Mouse (Mus musculus): ENCODE measurements around the gene Fbxl19. TPM values are rescaled to one million over a fixed set of nuclear protein-coding genes. Genes with fewer than 3 reads are reported as not detected.
A peak's percentile ranks its signal among the peaks of the same experiment; 100 is the strongest.

Fbxl19 gene
- polyA plus RNA-seq, 1 experiment = not detected

DNA sequence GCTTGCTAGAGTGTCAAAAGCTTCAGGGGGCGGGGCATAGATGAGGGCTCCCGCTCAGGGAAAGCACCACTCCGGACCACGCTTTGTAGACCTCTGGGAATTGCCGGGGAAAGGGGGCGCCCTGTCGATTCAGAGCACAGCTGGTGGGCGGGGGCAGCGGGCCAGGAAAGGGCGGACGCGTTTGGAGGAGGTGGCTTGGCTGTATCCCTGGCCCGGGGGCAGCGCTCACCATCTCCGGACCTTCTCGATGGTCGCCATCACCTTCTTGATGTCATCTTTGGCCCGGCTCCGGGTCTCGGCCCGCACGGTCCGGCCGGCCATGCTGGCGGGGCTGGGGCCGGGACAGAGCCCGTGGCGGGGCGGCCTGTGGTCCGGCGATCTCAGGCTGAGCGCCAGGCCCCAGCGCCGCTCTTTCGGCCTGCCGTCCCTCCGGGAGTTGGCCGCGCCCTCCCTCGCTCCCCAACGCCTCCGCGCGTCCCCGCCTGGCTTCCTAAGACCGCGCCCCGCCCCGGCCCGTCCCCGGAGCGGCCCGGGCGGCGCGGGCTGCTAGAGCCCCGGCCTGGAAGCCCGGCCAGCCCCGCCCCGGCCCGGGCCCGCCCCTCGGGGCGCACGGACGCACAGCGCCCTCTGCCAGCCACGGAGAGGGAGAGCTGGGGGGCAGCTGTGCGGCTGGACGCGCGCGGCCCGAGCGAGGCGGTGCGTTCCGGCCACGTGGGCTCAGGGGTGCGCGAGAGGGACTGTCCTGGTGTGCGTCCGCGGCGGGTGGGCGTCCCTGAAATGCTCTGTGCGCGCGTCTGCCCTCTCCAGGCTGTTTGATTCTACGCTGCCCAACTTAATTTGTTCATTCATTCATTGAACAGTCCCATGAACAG is 35.9 kb upstream of the Fbxl19 start, which contains the start of gene Bcl7c:
TSS of gene Bcl7c (minus strand) at position 727 of the 872 bp plus-strand sequence.
- Histone ChIP-seq H3K27ac (ENCODE audit: insufficient read depth, low read depth, low read length) (peak within 1 kb of the TSS; percentile 71), H3K4me3 (ENCODE audit: insufficient read depth, low read depth, low read length) (peak within 1 kb of the TSS; percentile 98), H3K4me1 (ENCODE audit: control insufficient read depth, insufficient read depth, low read length) (peaks cover 15% of the 10 kb centered on the region)
- under 1% methylated on average over 90 of the region's 90 CpGs for WGBS
- TF ChIP-seq POLR2A (IDR thresholded peaks at IDR 0.05; ENCODE audit: insufficient read depth, low read depth, low read length) (no peak; the same call in 1 of the 2 replicates), CTCF (IDR thresholded peaks at IDR 0.05; ENCODE audit: insufficient read depth, low read depth, low read length) (peak; percentile 59)

DNA sequence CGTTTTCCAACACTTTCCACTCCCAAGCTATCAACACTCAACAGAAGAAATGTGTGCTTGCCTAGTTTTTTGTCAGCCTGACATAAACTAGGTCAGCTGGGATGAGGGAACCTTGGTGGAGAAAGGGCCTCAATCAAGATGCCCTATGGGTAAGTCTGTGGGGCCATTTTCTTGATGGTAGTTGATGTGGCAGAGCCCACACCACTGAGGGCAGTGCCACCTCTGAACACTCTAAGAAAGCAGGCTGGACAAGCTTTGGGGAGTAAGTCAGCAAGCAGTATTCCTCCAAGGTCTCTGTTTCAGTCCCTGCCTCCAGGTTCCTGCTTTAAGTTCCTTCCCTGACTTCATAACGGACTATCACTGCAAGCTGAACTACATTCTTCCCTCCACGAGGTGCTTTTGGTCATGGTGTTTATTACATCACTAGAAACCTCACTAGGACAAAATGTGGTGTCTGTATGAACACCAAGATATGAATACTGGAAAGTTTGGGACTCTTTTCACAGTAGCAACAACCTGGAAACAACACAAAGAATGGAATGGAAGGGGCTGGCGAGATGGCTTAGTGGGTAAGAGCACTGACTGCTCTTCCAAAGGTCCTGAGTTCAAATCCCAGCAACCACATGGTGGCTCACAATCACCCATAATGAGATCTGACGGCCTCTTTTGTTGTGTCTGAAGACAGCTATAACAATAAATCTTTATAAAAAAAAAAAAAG is 34.9 kb upstream of the Fbxl19 start:
- TF ChIP-seq POLR2A (IDR thresholded peaks at IDR 0.05; ENCODE audit: insufficient read depth, low read depth, low read length) = no peak
- no peak for TF ChIP-seq CTCF (IDR thresholded peaks at IDR 0.05; ENCODE audit: insufficient read depth, low read depth, low read length)
- H3K4me1 ChIP-seq (ENCODE audit: control insufficient read depth, insufficient read depth, low read length) = peaks cover 15% of the 10 kb centered on the region
- no peak overlapping the region for H3K4me3 ChIP-seq (ENCODE audit: insufficient read depth, low read depth, low read length)
- no peak overlapping the region for H3K27ac ChIP-seq (ENCODE audit: insufficient read depth, low read depth, low read length)
- 73% methylated on average over 5 of the region's 5 CpGs for WGBS

DNA sequence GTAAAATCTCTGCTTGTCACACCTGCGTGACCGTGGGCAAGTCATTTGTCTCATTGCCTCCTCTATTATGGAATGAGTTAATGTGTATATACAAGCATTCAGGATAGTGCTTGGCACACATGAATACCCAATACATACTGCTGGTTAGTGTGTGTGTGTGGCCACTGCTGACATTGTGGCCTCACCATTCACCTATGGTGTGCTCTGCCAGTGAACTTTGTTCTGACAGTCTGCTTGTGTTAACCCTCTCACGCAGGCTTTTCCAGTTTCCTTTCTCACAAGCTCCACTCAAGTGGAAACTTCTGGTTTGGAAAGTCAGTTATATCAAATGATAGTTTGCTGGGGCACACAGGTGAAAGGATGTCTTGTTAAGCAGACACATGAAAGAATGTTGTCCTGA is 33.3 kb upstream of the Fbxl19 start:
- Histone ChIP-seq H3K27ac (ENCODE audit: insufficient read depth, low read depth, low read length) (no peak overlapping the region), H3K4me1 (ENCODE audit: control insufficient read depth, insufficient read depth, low read length) (peaks cover 15% of the 10 kb centered on the region), H3K4me3 (ENCODE audit: insufficient read depth, low read depth, low read length) (no peak overlapping the region)
- WGBS = 87% methylated on average over 3 of the region's 3 CpGs
- no peak for TF ChIP-seq POLR2A (IDR thresholded peaks at IDR 0.05; ENCODE audit: insufficient read depth, low read depth, low read length)
- TF ChIP-seq CTCF (IDR thresholded peaks at IDR 0.05; ENCODE audit: insufficient read depth, low read depth, low read length) = no peak

DNA sequence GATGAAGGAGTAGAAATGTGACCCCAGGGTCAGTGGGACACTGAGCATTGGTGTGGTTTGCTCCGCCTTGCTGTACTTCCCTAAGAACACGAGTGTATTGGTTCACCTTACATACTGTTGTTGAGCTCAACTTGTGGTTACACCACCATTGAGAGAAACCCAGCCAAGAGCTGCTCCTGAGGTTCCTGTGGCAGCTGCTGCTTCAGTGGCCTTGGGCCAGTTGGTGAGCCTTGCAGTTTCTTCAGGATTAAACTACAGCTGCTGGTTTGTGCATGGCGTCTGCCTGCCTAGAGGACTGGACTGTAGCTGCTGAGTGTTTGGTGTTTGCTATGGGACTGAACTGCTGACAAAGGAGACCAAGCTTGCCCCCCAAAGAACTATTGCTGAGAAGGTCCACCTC is 32.9 kb upstream of the Fbxl19 start:
- Histone ChIP-seq H3K4me1 (ENCODE audit: control insufficient read depth, insufficient read depth, low read length) (peaks cover 15% of the 10 kb centered on the region), H3K27ac (ENCODE audit: insufficient read depth, low read depth, low read length) (no peak overlapping the region), H3K4me3 (ENCODE audit: insufficient read depth, low read depth, low read length) (no peak overlapping the region)
- 73% methylated on average over 3 of the region's 3 CpGs for WGBS
- TF ChIP-seq CTCF (IDR thresholded peaks at IDR 0.05; ENCODE audit: insufficient read depth, low read depth, low read length) = no peak
- no peak for TF ChIP-seq POLR2A (IDR thresholded peaks at IDR 0.05; ENCODE audit: insufficient read depth, low read depth, low read length)

DNA sequence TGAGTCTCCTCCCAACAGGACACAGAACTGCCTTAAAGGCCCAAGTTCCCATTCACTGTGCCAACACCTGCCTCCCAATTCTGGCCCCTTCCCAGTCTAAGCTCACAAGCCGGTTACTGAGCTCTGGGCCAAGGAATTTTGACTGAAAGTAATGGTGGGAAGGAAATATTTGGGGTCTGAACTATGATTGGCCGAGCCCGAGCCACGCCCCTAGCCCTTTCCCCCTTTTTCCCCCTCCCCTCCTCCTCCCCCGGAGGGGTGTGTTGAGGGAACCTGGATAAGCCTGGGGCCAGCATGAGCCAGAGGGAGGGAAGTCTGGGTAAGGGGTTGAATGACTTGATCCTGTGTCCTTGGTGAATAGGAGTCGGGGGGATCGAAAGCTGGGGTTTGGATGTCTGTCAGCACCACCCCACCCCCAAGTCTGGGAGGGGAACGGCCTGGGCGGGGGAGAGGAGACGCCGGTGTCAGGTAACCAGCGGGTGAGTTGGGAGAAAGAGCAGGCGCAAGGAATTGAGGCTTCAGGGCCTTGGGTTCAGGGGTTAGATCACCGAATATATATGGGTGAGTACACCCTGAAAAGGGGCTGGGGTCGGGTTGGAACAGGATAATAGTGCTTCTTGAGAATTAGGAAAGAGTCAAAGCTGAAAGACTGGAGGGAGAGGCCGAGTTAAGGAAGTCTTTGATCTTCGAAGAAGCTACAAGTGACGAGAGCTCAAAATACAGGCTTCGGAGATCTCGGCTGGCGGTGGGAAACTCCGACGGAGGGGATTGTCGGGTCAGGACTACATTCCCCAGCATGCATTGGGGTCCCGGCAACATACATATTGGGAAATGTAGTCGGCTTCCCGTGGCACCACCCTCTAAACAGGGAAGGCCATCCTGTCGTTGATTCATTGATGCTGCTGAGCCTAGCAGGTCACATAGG is 31.6 kb upstream of the Fbxl19 start, which contains the start of gene Ctf1:
TSS of gene Ctf1 (plus strand) at position 276 of the 925 bp plus-strand sequence.
- Histone ChIP-seq H3K4me3 (ENCODE audit: insufficient read depth, low read depth, low read length) (peak within 1 kb of the TSS; percentile 2; the same call in 1 of the 2 replicates), H3K27ac (ENCODE audit: insufficient read depth, low read depth, low read length) (no peak within 1 kb of the TSS), H3K4me1 (ENCODE audit: control insufficient read depth, insufficient read depth, low read length) (peaks cover 12% of the 10 kb centered on the region)
- 6% methylated on average over 28 of the region's 28 CpGs for WGBS
- TF ChIP-seq POLR2A (IDR thresholded peaks at IDR 0.05; ENCODE audit: insufficient read depth, low read depth, low read length) (no peak), CTCF (IDR thresholded peaks at IDR 0.05; ENCODE audit: insufficient read depth, low read depth, low read length) (no peak)

DNA sequence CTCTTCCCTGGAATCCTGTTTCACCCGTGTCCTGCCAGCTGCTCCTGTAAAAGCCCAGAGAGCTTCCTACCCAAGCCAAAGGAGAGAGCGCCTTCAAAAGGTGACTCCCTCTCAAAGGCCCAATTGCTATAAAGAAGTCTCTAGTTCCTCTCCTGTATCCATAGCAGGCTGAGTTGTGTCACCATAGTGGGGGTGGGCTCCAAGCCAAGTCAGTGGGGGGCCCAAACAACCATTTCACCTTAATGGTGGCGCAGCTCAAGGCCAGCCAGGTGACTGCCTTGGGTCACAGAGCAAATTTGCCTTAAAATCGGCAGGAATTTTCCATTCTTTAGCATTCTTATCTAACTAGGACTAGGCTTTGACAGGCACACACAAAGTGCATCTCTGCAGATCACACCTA is 29.5 kb upstream of the Fbxl19 start:
- WGBS = 90% methylated on average over 4 of the region's 4 CpGs
- Histone ChIP-seq H3K27ac (ENCODE audit: insufficient read depth, low read depth, low read length) (no peak overlapping the region), H3K4me3 (ENCODE audit: insufficient read depth, low read depth, low read length) (no peak overlapping the region), H3K4me1 (ENCODE audit: control insufficient read depth, insufficient read depth, low read length) (peaks cover 6% of the 10 kb centered on the region)
- TF ChIP-seq POLR2A (IDR thresholded peaks at IDR 0.05; ENCODE audit: insufficient read depth, low read depth, low read length) = no peak
- no peak for TF ChIP-seq CTCF (IDR thresholded peaks at IDR 0.05; ENCODE audit: insufficient read depth, low read depth, low read length)

DNA sequence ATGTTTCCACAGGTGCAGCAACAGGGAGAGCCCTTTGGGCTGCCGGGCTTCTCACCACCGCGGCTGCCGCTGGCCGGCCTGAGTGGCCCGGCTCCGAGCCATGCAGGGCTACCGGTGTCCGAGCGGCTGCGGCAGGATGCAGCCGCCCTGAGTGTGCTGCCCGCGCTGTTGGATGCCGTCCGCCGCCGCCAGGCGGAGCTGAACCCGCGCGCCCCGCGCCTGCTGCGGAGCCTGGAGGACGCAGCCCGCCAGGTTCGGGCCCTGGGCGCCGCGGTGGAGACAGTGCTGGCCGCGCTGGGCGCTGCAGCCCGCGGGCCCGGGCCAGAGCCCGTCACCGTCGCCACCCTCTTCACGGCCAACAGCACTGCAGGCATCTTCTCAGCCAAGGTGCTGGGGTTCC is 27.4 kb upstream of the Fbxl19 start:
- H3K4me3 ChIP-seq (ENCODE audit: insufficient read depth, low read depth, low read length) = peak overlapping the region; percentile 34
- TF ChIP-seq POLR2A (IDR thresholded peaks at IDR 0.05; ENCODE audit: insufficient read depth, low read depth, low read length) (no peak), CTCF (IDR thresholded peaks at IDR 0.05; ENCODE audit: insufficient read depth, low read depth, low read length) (peak; percentile 61; the same call in 1 of the 2 replicates)
- WGBS = 4% methylated on average over 41 of the region's 41 CpGs
- peaks cover 6% of the 10 kb centered on the region for H3K4me1 ChIP-seq (ENCODE audit: control insufficient read depth, insufficient read depth, low read length)
- H3K27ac ChIP-seq (ENCODE audit: insufficient read depth, low read depth, low read length) = no peak overlapping the region

DNA sequence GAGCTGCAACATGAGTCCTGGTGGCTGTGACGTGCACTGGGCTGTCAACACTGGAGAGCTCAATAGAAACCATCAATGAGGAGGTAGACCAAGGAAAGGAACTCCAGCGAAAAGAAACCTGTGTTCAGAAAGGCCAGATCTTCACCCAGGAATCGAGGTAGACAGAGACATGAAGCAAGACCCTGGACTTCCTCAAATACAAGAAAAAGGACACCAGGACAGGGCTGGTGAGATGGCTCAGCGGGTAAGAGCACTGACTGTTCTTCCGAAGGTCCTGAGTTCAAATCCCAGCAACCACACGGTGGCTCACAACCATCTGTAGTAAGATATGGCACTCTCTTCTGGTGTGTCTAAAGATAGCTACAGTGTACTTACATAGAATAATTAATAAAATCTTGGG is 26.0 kb upstream of the Fbxl19 start:
- TF ChIP-seq CTCF (IDR thresholded peaks at IDR 0.05; ENCODE audit: insufficient read depth, low read depth, low read length) = no peak
- no peak for TF ChIP-seq POLR2A (IDR thresholded peaks at IDR 0.05; ENCODE audit: insufficient read depth, low read depth, low read length)
- H3K4me3 ChIP-seq (ENCODE audit: insufficient read depth, low read depth, low read length) = no peak overlapping the region
- peaks cover 6% of the 10 kb centered on the region for H3K4me1 ChIP-seq (ENCODE audit: control insufficient read depth, insufficient read depth, low read length)
- 91% methylated on average over 6 of the region's 6 CpGs for WGBS
- H3K27ac ChIP-seq (ENCODE audit: insufficient read depth, low read depth, low read length) = no peak overlapping the region

All from olfactory bulb, adult 2 months (tissue).